Mouse (Mus musculus): ENCODE measurements around the gene Mpzl2. TPM values are rescaled to one million over a fixed set of nuclear protein-coding genes. Genes with fewer than 3 reads are reported as not detected.
A peak's percentile ranks its signal among the peaks of the same experiment; 100 is the strongest.

Mpzl2 gene
- total and polyA plus RNA-seq, 2 experiments, result 20.5 to 29.9 TPM

- Histone ChIP-seq H3K4me1 (ENCODE audit: control insufficient read depth, insufficient read depth, low read length) (no peaks in the 10 kb centered on the region; the same call in 1 of the 2 replicates), H3K36me3 (ENCODE audit: control insufficient read depth, insufficient read depth, low read length) (no peaks in the 10 kb centered on the region), H3K27me3 (ENCODE audit: control insufficient read depth, insufficient read depth, low read length) (no peaks in the 10 kb centered on the region), H3K9ac (ENCODE audit: low read depth, low read length) (no peak overlapping the region), H3K27ac (replicated peaks; ENCODE audit: insufficient read depth, low read depth, low read length) (no peak overlapping the region), H3K4me3 (ENCODE audit: insufficient read depth, low read depth, low read length) (no peak overlapping the region), H3K79me2 (ENCODE audit: control insufficient read depth, insufficient read depth, low read length) (no peaks in the 10 kb centered on the region)
- 9% methylated on average over 3 of the region's 3 CpGs for whole genome bisulfite sequencing
- DNase-seq (ENCODE audit: extremely low read depth, low read depth, low spot score), result peak; percentile 69
- peak; percentile 53 for TF ChIP-seq CTCF (IDR thresholded peaks at IDR 0.05; ENCODE audit: low read depth, low read length)
- no peak for TF ChIP-seq POLR2A (IDR thresholded peaks at IDR 0.05; ENCODE audit: extremely low read depth, insufficient read depth, low read length)
These were observed 16.8 kb upstream of the Mpzl2 start for GRCm38 (mm10) chr9:45022800-45023199.

DNA sequence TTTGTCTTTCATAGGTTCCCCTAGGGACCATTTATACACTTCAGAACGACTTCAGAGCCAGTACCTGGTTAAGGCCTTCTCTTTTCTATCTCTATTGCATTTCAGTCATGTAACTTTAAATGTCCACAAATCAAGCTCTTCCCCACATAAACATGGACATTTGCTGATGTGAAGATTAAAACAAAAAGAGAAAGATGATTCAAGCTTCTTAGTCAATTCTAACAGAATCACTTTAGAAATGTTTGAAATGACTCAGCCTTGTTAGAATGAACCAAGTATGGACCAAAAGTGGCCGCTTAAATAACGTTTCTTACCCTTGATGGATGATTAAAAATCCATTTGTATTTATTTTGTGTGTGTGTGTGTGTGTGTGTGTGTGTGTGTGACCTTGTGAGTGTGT is 16.0 kb upstream of the Mpzl2 start:
- Histone ChIP-seq H3K27me3 (ENCODE audit: control insufficient read depth, insufficient read depth, low read length) (no peaks in the 10 kb centered on the region), H3K36me3 (ENCODE audit: control insufficient read depth, insufficient read depth, low read length) (no peaks in the 10 kb centered on the region), H3K27ac (replicated peaks; ENCODE audit: insufficient read depth, low read depth, low read length) (no peak overlapping the region), H3K9ac (ENCODE audit: low read depth, low read length) (no peak overlapping the region), H3K4me3 (ENCODE audit: insufficient read depth, low read depth, low read length) (no peak overlapping the region), H3K4me1 (ENCODE audit: control insufficient read depth, insufficient read depth, low read length) (no peaks in the 10 kb centered on the region; the same call in 1 of the 2 replicates), H3K79me2 (ENCODE audit: control insufficient read depth, insufficient read depth, low read length) (no peaks in the 10 kb centered on the region)
- TF ChIP-seq CTCF (IDR thresholded peaks at IDR 0.05; ENCODE audit: low read depth, low read length) (no peak), POLR2A (IDR thresholded peaks at IDR 0.05; ENCODE audit: extremely low read depth, insufficient read depth, low read length) (no peak)
- no peak for DNase-seq (ENCODE audit: extremely low read depth, low read depth, low spot score)
- WGBS, result 66% methylated on average over 3 of the region's 3 CpGs

- Histone ChIP-seq H3K36me3 (ENCODE audit: control insufficient read depth, insufficient read depth, low read length) (no peaks in the 10 kb centered on the region), H3K27me3 (ENCODE audit: control insufficient read depth, insufficient read depth, low read length) (no peaks in the 10 kb centered on the region), H3K4me1 (ENCODE audit: control insufficient read depth, insufficient read depth, low read length) (no peaks in the 10 kb centered on the region; the same call in 1 of the 2 replicates), H3K27ac (replicated peaks; ENCODE audit: insufficient read depth, low read depth, low read length) (no peak overlapping the region), H3K79me2 (ENCODE audit: control insufficient read depth, insufficient read depth, low read length) (no peaks in the 10 kb centered on the region), H3K4me3 (ENCODE audit: insufficient read depth, low read depth, low read length) (no peak overlapping the region), H3K9ac (ENCODE audit: low read depth, low read length) (no peak overlapping the region)
- TF ChIP-seq CTCF (IDR thresholded peaks at IDR 0.05; ENCODE audit: low read depth, low read length) (no peak), POLR2A (IDR thresholded peaks at IDR 0.05; ENCODE audit: extremely low read depth, insufficient read depth, low read length) (no peak)
- peak; percentile 12 for DNase-seq (ENCODE audit: extremely low read depth, low read depth, low spot score)
- WGBS, result 80% methylated on average over 2 of the region's 2 CpGs
These were observed 15.4 kb upstream of the Mpzl2 start for GRCm38 (mm10) chr9:45024187-45024586.

- Histone ChIP-seq H3K27me3 (ENCODE audit: control insufficient read depth, insufficient read depth, low read length) (no peaks in the 10 kb centered on the region), H3K36me3 (ENCODE audit: control insufficient read depth, insufficient read depth, low read length) (no peaks in the 10 kb centered on the region), H3K4me3 (ENCODE audit: insufficient read depth, low read depth, low read length) (no peak overlapping the region), H3K27ac (replicated peaks; ENCODE audit: insufficient read depth, low read depth, low read length) (no peak overlapping the region), H3K4me1 (ENCODE audit: control insufficient read depth, insufficient read depth, low read length) (peaks cover 15% of the 10 kb centered on the region), H3K79me2 (ENCODE audit: control insufficient read depth, insufficient read depth, low read length) (no peaks in the 10 kb centered on the region), H3K9ac (ENCODE audit: low read depth, low read length) (no peak overlapping the region)
- no peak for DNase-seq (ENCODE audit: extremely low read depth, low read depth, low spot score)
- TF ChIP-seq POLR2A (IDR thresholded peaks at IDR 0.05; ENCODE audit: extremely low read depth, insufficient read depth, low read length), result no peak
- TF ChIP-seq CTCF (IDR thresholded peaks at IDR 0.05; ENCODE audit: low read depth, low read length), result no peak
- 85% methylated on average over 8 of the region's 8 CpGs for WGBS
These were observed 12.2 kb upstream of the Mpzl2 start for GRCm38 (mm10) chr9:45027376-45027775.

DNA sequence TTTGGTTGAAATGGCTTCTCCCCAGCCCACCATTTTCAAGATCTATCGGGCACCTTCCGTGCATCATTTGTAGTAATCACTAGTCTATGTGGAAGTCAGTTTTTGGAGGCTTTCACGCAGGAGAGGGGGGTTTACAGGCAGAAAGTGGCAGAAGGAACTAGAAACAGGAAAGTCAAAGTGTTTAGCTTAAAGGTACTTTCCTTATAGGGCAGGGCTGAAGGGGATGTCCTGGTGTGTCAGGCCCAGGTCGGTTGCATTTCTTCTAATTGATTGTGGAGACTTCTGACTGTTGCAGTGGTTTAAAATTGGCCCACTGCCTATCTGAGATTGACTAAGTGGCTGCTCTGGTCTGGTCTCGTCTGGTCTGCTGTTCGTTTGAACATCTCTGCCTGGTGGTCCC is 9.3 kb upstream of the Mpzl2 start:
- H3K27me3 ChIP-seq (ENCODE audit: control insufficient read depth, insufficient read depth, low read length), result no peaks in the 10 kb centered on the region
- peaks cover 15% of the 10 kb centered on the region for H3K4me1 ChIP-seq (ENCODE audit: control insufficient read depth, insufficient read depth, low read length)
- TF ChIP-seq CTCF (IDR thresholded peaks at IDR 0.05; ENCODE audit: low read depth, low read length), result no peak
- no peak for TF ChIP-seq POLR2A (IDR thresholded peaks at IDR 0.05; ENCODE audit: extremely low read depth, insufficient read depth, low read length)
- WGBS, result 38% methylated on average over 6 of the region's 6 CpGs
- H3K36me3 ChIP-seq (ENCODE audit: control insufficient read depth, insufficient read depth, low read length), result no peaks in the 10 kb centered on the region
- H3K4me3 ChIP-seq (ENCODE audit: insufficient read depth, low read depth, low read length), result no peak overlapping the region
- peak overlapping the region; percentile 55; the same call in 1 of the 2 replicates for H3K27ac ChIP-seq (replicated peaks; ENCODE audit: insufficient read depth, low read depth, low read length)
- peak; percentile 33 for DNase-seq (ENCODE audit: extremely low read depth, low read depth, low spot score)
- no peaks in the 10 kb centered on the region for H3K79me2 ChIP-seq (ENCODE audit: control insufficient read depth, insufficient read depth, low read length)
- no peak overlapping the region for H3K9ac ChIP-seq (ENCODE audit: low read depth, low read length)

- WGBS, result 38% methylated on average over 2 of the region's 2 CpGs
- Histone ChIP-seq H3K27me3 (ENCODE audit: control insufficient read depth, insufficient read depth, low read length) (no peaks in the 10 kb centered on the region), H3K79me2 (ENCODE audit: control insufficient read depth, insufficient read depth, low read length) (no peaks in the 10 kb centered on the region), H3K36me3 (ENCODE audit: control insufficient read depth, insufficient read depth, low read length) (no peaks in the 10 kb centered on the region), H3K4me1 (ENCODE audit: control insufficient read depth, insufficient read depth, low read length) (peaks cover 15% of the 10 kb centered on the region), H3K9ac (ENCODE audit: low read depth, low read length) (no peak overlapping the region), H3K27ac (replicated peaks; ENCODE audit: insufficient read depth, low read depth, low read length) (no peak overlapping the region), H3K4me3 (ENCODE audit: insufficient read depth, low read depth, low read length) (no peak overlapping the region)
- no peak for DNase-seq (ENCODE audit: extremely low read depth, low read depth, low spot score)
- TF ChIP-seq POLR2A (IDR thresholded peaks at IDR 0.05; ENCODE audit: extremely low read depth, insufficient read depth, low read length), result no peak
- TF ChIP-seq CTCF (IDR thresholded peaks at IDR 0.05; ENCODE audit: low read depth, low read length), result no peak
These were observed 7.3 kb upstream of the Mpzl2 start for GRCm38 (mm10) chr9:45032261-45032660.

Data from liver, adult 2 months (tissue).